Mouse (Mus musculus) limb, embryonic 11.5 days (tissue): Measurements from ENCODE around the gene Bicc1. TPM values are rescaled to one million over a fixed set of nuclear protein-coding genes. Genes with fewer than 3 reads are reported as not detected.
"Not testable (repeated sequence)": the region's sequence is repeated elsewhere in the genome, so short reads cannot be mapped to it uniquely, and the experiment has no call there.

Experiments used
- ATAC-seq: fragments of 200-750 bp; cut with Nextera tagmentation; 2 replicates; pipeline ENCODE4 v1.8.0; 2017; ENCODE audit warnings: low read depth; ENCODE audit not compliant: insufficient number of reproducible peaks, low FRiP score, low TSS enrichment
- DNase-seq: peaks from one replicate; pipeline ENCODE4 v3.0.0-alpha.2; 2015; ENCODE audit warnings: low spot score
- H3K27ac ChIP-seq: fragments of 300-500 bp; sonication (generic); replicated peaks from 2 replicates; pipeline ENCODE4 v1.5.1; 2014; ENCODE audit warnings: low read depth, mild to moderate bottlenecking, low read length
- H3K27me3 ChIP-seq: fragments of 300-500 bp; sonication (generic); 2 replicates; pipeline ENCODE4 v1.6.1; 2014; ENCODE audit warnings: mild to moderate bottlenecking, low read length, mixed read lengths; ENCODE audit not compliant: control insufficient read depth, insufficient read depth
- H3K36me3 ChIP-seq: fragments of 300-500 bp; sonication (generic); 2 replicates; pipeline ENCODE4 v1.6.1; 2014; ENCODE audit warnings: mild to moderate bottlenecking, low read length, moderate library complexity, mixed read lengths; ENCODE audit not compliant: control insufficient read depth, insufficient read depth
- H3K4me1 ChIP-seq: fragments of 300-500 bp; sonication (generic); 2 replicates; pipeline ENCODE4 v1.6.1; 2014; ENCODE audit warnings: low read length, mixed read lengths; ENCODE audit not compliant: control insufficient read depth, insufficient read depth
- H3K4me2 ChIP-seq: fragments of 300-500 bp; sonication (generic); 2 replicates; pipeline ENCODE4 v1.6.1; 2014; ENCODE audit warnings: low read depth, mild to moderate bottlenecking, moderate library complexity; ENCODE audit not compliant: severe bottlenecking
- H3K4me3 ChIP-seq: fragments of 300-500 bp; sonication (generic); 2 replicates; pipeline ENCODE4 v1.5.1; 2014; ENCODE audit warnings: low read depth, low read length
- H3K9ac ChIP-seq: fragments of 300-500 bp; sonication (generic); 2 replicates; pipeline ENCODE4 v1.6.1; 2014; ENCODE audit warnings: mild to moderate bottlenecking, low read length
- H3K9me3 ChIP-seq: fragments of 300-500 bp; sonication (generic); 2 replicates; pipeline ENCODE4 v1.6.1; 2016; ENCODE audit warnings: low read length; ENCODE audit not compliant: control insufficient read depth
- WGBS: fragments of 180-500 bp; shearing (Covaris S2); extraction: QIAGEN DNeasy Blood & Tissue Kit; methylation state at CpG from one replicate; pipeline ENCODE4 v1.1.7; 2014; 5-methylcytosine and 5-hydroxymethylcytosine counted together
- polyA plus RNA-seq: library from polyadenylated mRNA; unstranded; fragments of >200 nt; fragmentation: Nextera tagmentation; extraction: Ambion mirVana; gene quantifications from 2 replicates; pipeline ENCODE4 v1.2.1, GENCODE M21; 2014

Bicc1 gene
- polyA plus RNA-seq, 1 experiment from 2014 or later, result 8.5 TPM

- Histone ChIP-seq H3K27ac (no peak overlapping the region), H3K4me2 (no peak overlapping the region), H3K9ac (no peak overlapping the region), H3K4me1 (peaks cover 7% of the 10 kb centered on the region; the same call in 1 of the 2 replicates), H3K4me3 (no peak overlapping the region), H3K9me3 (no peaks in the 10 kb centered on the region), H3K36me3 (no peaks in the 10 kb centered on the region), H3K27me3 (no peaks in the 10 kb centered on the region)
- DNase-seq, result peak; percentile 50
- ATAC-seq, result no peak
- 59% methylated on average over 8 of the region's 8 CpGs for WGBS
Measured at GRCm38 (mm10) chr10:70963599-70964193, 195.8 kb downstream of the Bicc1 start.

DNA sequence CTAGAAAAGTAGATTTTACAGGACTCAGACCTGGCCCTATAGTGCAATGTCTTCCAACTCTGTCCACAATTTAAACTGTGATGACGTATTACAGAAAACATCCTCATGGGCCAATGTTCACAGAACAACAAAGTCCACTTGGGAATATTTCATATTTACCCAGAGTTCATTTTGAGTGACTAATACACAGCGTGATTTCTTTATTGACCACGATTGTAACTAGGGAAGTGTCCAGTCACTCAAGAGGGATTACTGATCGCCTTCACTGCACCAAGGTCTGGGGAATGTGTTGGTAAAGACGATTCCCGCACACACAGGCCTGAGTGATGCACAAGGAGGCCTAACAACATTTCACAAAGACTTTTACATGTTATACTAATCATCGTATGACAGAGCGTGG, 197.9 kb downstream of the Bicc1 start:
- DNase-seq, result no peak
- WGBS, result 89% methylated on average over 8 of the region's 8 CpGs
- H3K27me3 ChIP-seq, result no peaks in the 10 kb centered on the region

GRCm38 (mm10) chr10:70960396-70960795, 199.1 kb downstream of the Bicc1 start:
- H3K27me3 ChIP-seq, H3K4me3 ChIP-seq, H3K9me3 ChIP-seq, H3K36me3 ChIP-seq, H3K4me1 ChIP-seq, H3K4me2 ChIP-seq, DNase-seq, H3K9ac ChIP-seq, ATAC-seq, H3K27ac ChIP-seq: not testable (repeated sequence)
- WGBS, result 94% methylated on average over 6 of the region's 6 CpGs

More for the DNA sequence above, 197.9 kb downstream of the Bicc1 start:
- Histone ChIP-seq H3K4me1 (no peaks in the 10 kb centered on the region), H3K9ac (no peak overlapping the region), H3K4me3 (no peak overlapping the region), H3K27ac (no peak overlapping the region), H3K9me3 (no peaks in the 10 kb centered on the region), H3K36me3 (no peaks in the 10 kb centered on the region), H3K4me2 (no peak overlapping the region)
- no peak for ATAC-seq

- ATAC-seq, result no peak
Measured at GRCm38 (mm10) chr10:70952770-70953147, 206.7 kb downstream of the Bicc1 start.

GRCm38 (mm10) chr10:70952056-70952769, 207.3 kb downstream of the Bicc1 start:
- Histone ChIP-seq H3K4me3 (no peak overlapping the region), H3K9ac (no peak overlapping the region), H3K27me3 (no peaks in the 10 kb centered on the region), H3K27ac (no peak overlapping the region), H3K36me3 (no peaks in the 10 kb centered on the region), H3K9me3 (no peaks in the 10 kb centered on the region), H3K4me2 (no peak overlapping the region), H3K4me1 (no peaks in the 10 kb centered on the region)
- peak; percentile 29; the same call in 1 of the 2 replicates for ATAC-seq
- DNase-seq, result no peak
- 74% methylated on average over 11 of the region's 11 CpGs for WGBS

More at GRCm38 (mm10) chr10:70952770-70953147, 206.7 kb downstream of the Bicc1 start:
- Histone ChIP-seq H3K27me3 (no peaks in the 10 kb centered on the region), H3K36me3 (no peaks in the 10 kb centered on the region), H3K4me2 (no peak overlapping the region), H3K27ac (no peak overlapping the region), H3K4me1 (no peaks in the 10 kb centered on the region), H3K4me3 (no peak overlapping the region), H3K9me3 (no peaks in the 10 kb centered on the region), H3K9ac (no peak overlapping the region)
- WGBS, result 75% methylated on average over 5 of the region's 5 CpGs
- no peak for DNase-seq

DNA sequence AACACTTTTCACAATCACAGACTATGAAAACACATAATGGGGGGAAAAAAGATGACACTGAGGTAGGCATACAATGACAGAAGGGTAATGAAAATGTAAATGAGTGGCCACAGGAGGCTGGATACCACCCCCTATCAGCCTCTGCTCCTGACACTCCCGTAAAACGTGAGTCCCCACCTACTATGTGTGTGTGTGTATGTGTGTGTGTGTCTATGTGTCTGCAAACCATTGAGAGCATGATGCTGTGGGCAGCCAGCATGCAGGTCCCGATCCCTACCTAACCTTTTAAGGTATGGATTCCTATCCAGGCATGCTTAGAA, 209.4 kb downstream of the Bicc1 start:
- Histone ChIP-seq H3K4me1 (no peaks in the 10 kb centered on the region), H3K4me2 (no peak overlapping the region), H3K27ac (no peak overlapping the region), H3K4me3 (no peak overlapping the region), H3K9ac (no peak overlapping the region), H3K9me3 (no peaks in the 10 kb centered on the region), H3K27me3 (no peaks in the 10 kb centered on the region), H3K36me3 (no peaks in the 10 kb centered on the region)
- ATAC-seq (no peak), DNase-seq (no peak)
- WGBS, result 54% methylated on average over 3 of the region's 3 CpGs

GRCm38 (mm10) chr10:70949254-70950104, 210.0 kb downstream of the Bicc1 start:
- Histone ChIP-seq H3K4me3 (no peak overlapping the region), H3K27ac (no peak overlapping the region), H3K4me2 (no peak overlapping the region), H3K9me3 (no peaks in the 10 kb centered on the region), H3K4me1 (no peaks in the 10 kb centered on the region), H3K36me3 (no peaks in the 10 kb centered on the region), H3K9ac (no peak overlapping the region), H3K27me3 (no peaks in the 10 kb centered on the region)
- ATAC-seq (no peak), DNase-seq (no peak)
- 34% methylated on average over 23 of the region's 23 CpGs for WGBS

GRCm38 (mm10) chr10:70948276-70948675, 211.2 kb downstream of the Bicc1 start:
- H3K9ac ChIP-seq, result no peak overlapping the region
- H3K4me1 ChIP-seq, result no peaks in the 10 kb centered on the region
- no peak overlapping the region for H3K4me3 ChIP-seq
- DNase-seq (no peak), ATAC-seq (no peak)
- H3K9me3 ChIP-seq, result no peaks in the 10 kb centered on the region
- 89% methylated on average over 10 of the region's 10 CpGs for WGBS
- H3K36me3 ChIP-seq, result no peaks in the 10 kb centered on the region
- no peak overlapping the region for H3K4me2 ChIP-seq
- H3K27me3 ChIP-seq, result no peaks in the 10 kb centered on the region
- H3K27ac ChIP-seq, result no peak overlapping the region
